In genomic region chr11:86464275-86464674, GRCm38 (mm10) we compare ENCODE assay signal across 8 mouse cellular contexts. TPM values are rescaled to one million over a fixed set of nuclear protein-coding genes. Genes with fewer than 3 reads are reported as not detected.
DNase-seq lines count a peak whose midpoint lies in the region; ATAC-seq and TF ChIP-seq lines count a peak whose summit lies in the region.
"Not testable (repeated sequence)": the region's sequence is repeated elsewhere in the genome, so short reads cannot be mapped to it uniquely, and the experiment has no call there.

No protein-coding gene starts in this region.

- H3K4me2 ChIP-seq in embryonic facial prominence, embryonic 14.5 days (ENCODE audit: low read depth, low read length); liver, postnatal 0 days (ENCODE audit: low read depth, low read length): not testable (repeated sequence)

- H3K4me3 ChIP-seq in embryonic facial prominence, embryonic 14.5 days (ENCODE audit: low read depth, low read length); liver, postnatal 0 days (ENCODE audit: low read depth, low read length): not testable (repeated sequence)

- intact Hi-C loops in heart, postnatal 10 days (cut with DNase I) = not testable (repeated sequence)

- not testable (repeated sequence) for H3K9me3 ChIP-seq in embryonic facial prominence, embryonic 14.5 days (ENCODE audit: control insufficient read depth, low read length); liver, postnatal 0 days (ENCODE audit: low read length)

- H3K36me3 ChIP-seq in embryonic facial prominence, embryonic 14.5 days (ENCODE audit: control insufficient read depth, insufficient read depth, low read length); liver, postnatal 0 days (replicated peaks; ENCODE audit: insufficient read depth, low read length): not testable (repeated sequence)

- H3K27ac ChIP-seq in embryonic facial prominence, embryonic 14.5 days (replicated peaks; ENCODE audit: low read depth, low read length); liver, postnatal 0 days (ENCODE audit: low read depth): not testable (repeated sequence)

- peak; percentile 77 for DNase-seq in ES-CJ7 (ENCODE audit: low read depth, low spot score)
- DNase-seq in brain, adult 2 months (ENCODE audit: low read depth, low spot score) = peak; percentile 83
- peak; percentile 85 for DNase-seq in embryonic facial prominence, embryonic 14.5 days (ENCODE audit: low spot score)
- peak; percentile 70 to 85 for DNase-seq in heart, postnatal 10 days
- peak; percentile 74 for DNase-seq in layer of hippocampus, adult 11-12 months (ENCODE audit: low spot score)
- peak; percentile 82 for DNase-seq in liver, postnatal 0 days
- DNase-seq in ovary, postnatal 10 days (ENCODE audit: low spot score) = peak; percentile 22
- peak; percentile 53 for DNase-seq in testis, postnatal 14 days (ENCODE audit: low spot score)

- WGBS in embryonic facial prominence, embryonic 14.5 days = 18% methylated on average over 8 of the region's 8 CpGs
- WGBS in liver, postnatal 0 days (ENCODE audit: insufficient replicate concordance) = 16% methylated on average over 8 of the region's 8 CpGs

- H3K27me3 ChIP-seq in embryonic facial prominence, embryonic 14.5 days (replicated peaks; ENCODE audit: control insufficient read depth, insufficient read depth, low read length); liver, postnatal 0 days (ENCODE audit: insufficient read depth, low read length): not testable (repeated sequence)

- not testable (repeated sequence) for ATAC-seq in embryonic facial prominence, embryonic 14.5 days (ENCODE audit: low read depth); liver, postnatal 0 days

- H3K9ac ChIP-seq in embryonic facial prominence, embryonic 14.5 days (ENCODE audit: low read depth, low read length); liver, postnatal 0 days (replicated peaks): not testable (repeated sequence)

- not testable (repeated sequence) for TF ChIP-seq EP300 in liver, postnatal 0 days (IDR thresholded peaks at IDR 0.05; ENCODE audit: low read depth)

- peak; percentile 81 for TF ChIP-seq CTCF in liver, postnatal 0 days (IDR thresholded peaks at IDR 0.05; ENCODE audit: low read depth)

- not testable (repeated sequence) for H3K4me1 ChIP-seq in embryonic facial prominence, embryonic 14.5 days (ENCODE audit: control insufficient read depth, insufficient read depth, low read length); liver, postnatal 0 days (ENCODE audit: insufficient read depth)

RNA-seq across cellular contexts. Expression of gene Rnft1, which starts 20.2 kb away (rescaled TPM):
- 53.5 and 53.6 TPM in 2 replicates for polyA plus RNA-seq in embryonic facial prominence, embryonic 14.5 days (2014; fragmentation: Nextera tagmentation; extraction: Ambion mirVana)
- total RNA-seq in heart, postnatal 10 days (2021) = 10 to 100 TPM; 27.2 to 33.0 TPM
- 19.8 and 20.1 TPM in 2 replicates for polyA plus RNA-seq in liver, postnatal 0 days (2015; fragmentation: Nextera tagmentation; extraction: Ambion mirVana)

Comparison
In these comparisons a context has a peak if more than half of its experiments do, and no peak if none do; other contexts are left out.
1. DNase-seq: peak in every context shown above with its lines; median percentile 85 in embryonic facial prominence, embryonic 14.5 days; 83 in brain, adult 2 months; 82 in liver, postnatal 0 days; 78 in heart, postnatal 10 days; 77 in ES-CJ7; 74 in layer of hippocampus, adult 11-12 months; 53 in testis, postnatal 14 days; 22 in ovary, postnatal 10 days.